Mouse (Mus musculus): ENCODE results near the gene Sele. TPM values are rescaled to one million over a fixed set of nuclear protein-coding genes. Genes with fewer than 3 reads are reported as not detected.

The Sele gene
- polyA plus RNA-seq, 1 experiment from 2014 or later, result not detected

DNA sequence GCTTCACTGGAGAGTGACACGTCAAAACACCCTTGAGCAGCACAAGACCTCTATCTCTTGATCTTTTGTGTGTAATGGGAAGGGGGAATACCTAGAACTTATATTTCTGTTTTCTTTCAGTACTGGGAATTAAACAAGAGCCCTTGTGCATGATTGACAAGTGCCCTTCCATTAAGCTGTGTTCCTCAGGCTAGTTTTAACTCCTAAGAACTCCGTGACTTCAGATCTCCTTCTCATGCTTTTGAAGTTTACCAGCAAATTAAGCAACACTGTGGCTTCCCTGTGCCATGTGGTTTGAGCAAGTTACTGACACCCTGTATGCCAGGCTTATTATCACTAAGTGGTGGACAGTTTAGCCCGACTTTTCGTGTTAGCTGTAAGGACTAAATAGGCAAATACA lies 35.0 kb downstream of the Sele start:
- ATAC-seq (replicated peaks; ENCODE audit: insufficient number of reproducible peaks, low FRiP score, low TSS enrichment, low read depth), result no peak
- WGBS, result 84% methylated on average over 4 of the region's 4 CpGs

DNA sequence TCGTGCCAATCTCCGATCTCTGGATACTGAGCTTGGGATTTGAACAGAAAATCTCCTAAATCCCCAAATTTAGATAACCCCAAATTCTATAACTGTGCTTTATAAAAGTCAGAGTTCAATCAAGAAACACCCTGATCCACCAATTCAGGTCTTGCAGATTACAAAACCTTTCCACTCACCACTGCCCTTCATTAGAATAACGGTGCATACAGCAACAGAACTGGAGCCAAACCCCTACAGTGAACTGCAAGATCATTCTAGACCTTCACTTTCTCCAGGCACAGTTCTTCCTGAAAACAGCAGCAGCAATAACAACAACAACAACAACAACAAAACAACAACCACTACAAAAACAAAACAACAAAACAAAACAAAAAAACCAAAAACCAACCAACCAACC lies 38.8 kb downstream of the Sele start:
- no peaks in the 10 kb centered on the region for H3K27me3 ChIP-seq (ENCODE audit: control insufficient read depth, insufficient read depth, low read length)
- H3K4me2 ChIP-seq (ENCODE audit: low read depth, low read length), result no peak overlapping the region
- H3K9me3 ChIP-seq (replicated peaks; ENCODE audit: control insufficient read depth, low read length), result no peaks in the 10 kb centered on the region
- DNase-seq (ENCODE audit: low spot score) (no peak), ATAC-seq (replicated peaks; ENCODE audit: insufficient number of reproducible peaks, low FRiP score, low TSS enrichment, low read depth) (no peak)
- H3K9ac ChIP-seq (replicated peaks; ENCODE audit: low read length), result no peak overlapping the region
- no peaks in the 10 kb centered on the region for H3K36me3 ChIP-seq (replicated peaks; ENCODE audit: control insufficient read depth, insufficient read depth, low read depth, low read length)
- no peak overlapping the region for H3K27ac ChIP-seq (replicated peaks; ENCODE audit: low read depth, low read length)
- H3K4me1 ChIP-seq (ENCODE audit: control insufficient read depth, insufficient read depth, low read length), result no peaks in the 10 kb centered on the region
- 78% methylated on average over 3 of the region's 3 CpGs for WGBS
- no peak overlapping the region for H3K4me3 ChIP-seq (ENCODE audit: low read depth, low read length)

More for the DNA sequence above, 35.0 kb downstream of the Sele start:
- no peaks in the 10 kb centered on the region for H3K4me1 ChIP-seq (ENCODE audit: control insufficient read depth, insufficient read depth, low read length)
- no peak overlapping the region for H3K9ac ChIP-seq (replicated peaks; ENCODE audit: low read length)
- H3K4me3 ChIP-seq (ENCODE audit: low read depth, low read length), result no peak overlapping the region
- DNase-seq (ENCODE audit: low spot score), result no peak
- no peak overlapping the region for H3K4me2 ChIP-seq (ENCODE audit: low read depth, low read length)
- H3K27me3 ChIP-seq (ENCODE audit: control insufficient read depth, insufficient read depth, low read length), result no peaks in the 10 kb centered on the region
- no peaks in the 10 kb centered on the region for H3K36me3 ChIP-seq (replicated peaks; ENCODE audit: control insufficient read depth, insufficient read depth, low read depth, low read length)
- no peaks in the 10 kb centered on the region for H3K9me3 ChIP-seq (replicated peaks; ENCODE audit: control insufficient read depth, low read length)
- no peak overlapping the region for H3K27ac ChIP-seq (replicated peaks; ENCODE audit: low read depth, low read length)

DNA sequence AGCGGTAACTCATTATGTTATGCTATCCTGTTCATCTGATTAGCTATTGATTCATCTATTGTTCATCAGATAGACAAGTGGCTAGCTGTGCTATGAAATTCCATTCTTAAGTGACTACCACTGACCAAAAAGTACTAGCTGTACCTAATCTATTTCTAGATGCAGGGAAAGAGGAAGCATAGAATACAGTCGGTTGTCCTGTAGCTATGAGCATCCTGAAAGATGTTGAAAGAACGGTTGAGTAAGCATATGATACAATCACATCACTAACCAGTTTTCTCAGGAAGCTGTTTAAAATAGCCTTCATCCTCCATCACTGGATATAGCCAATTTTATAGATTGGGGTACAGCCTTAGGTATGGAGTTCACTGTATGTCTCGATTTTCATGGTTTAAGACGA lies 39.8 kb downstream of the Sele start:
- WGBS, result 88% methylated on average over 5 of the region's 5 CpGs

GRCm38 (mm10) chr1:164096780-164097179 lies 48.7 kb downstream of the Sele start:
- Histone ChIP-seq H3K4me2 (ENCODE audit: low read depth, low read length) (no peak overlapping the region), H3K27ac (replicated peaks; ENCODE audit: low read depth, low read length) (no peak overlapping the region), H3K27me3 (ENCODE audit: control insufficient read depth, insufficient read depth, low read length) (no peaks in the 10 kb centered on the region), H3K9me3 (replicated peaks; ENCODE audit: control insufficient read depth, low read length) (no peaks in the 10 kb centered on the region), H3K4me3 (ENCODE audit: low read depth, low read length) (no peak overlapping the region), H3K4me1 (ENCODE audit: control insufficient read depth, insufficient read depth, low read length) (no peaks in the 10 kb centered on the region), H3K9ac (replicated peaks; ENCODE audit: low read length) (no peak overlapping the region), H3K36me3 (replicated peaks; ENCODE audit: control insufficient read depth, insufficient read depth, low read depth, low read length) (no peaks in the 10 kb centered on the region)
- ATAC-seq (replicated peaks; ENCODE audit: insufficient number of reproducible peaks, low FRiP score, low TSS enrichment, low read depth), result no peak
- no peak for DNase-seq (ENCODE audit: low spot score)
- 71% methylated on average over 6 of the region's 6 CpGs for WGBS

More for the DNA sequence above, 39.8 kb downstream of the Sele start:
- H3K4me3 ChIP-seq (ENCODE audit: low read depth, low read length), result no peak overlapping the region
- no peak for DNase-seq (ENCODE audit: low spot score)
- H3K36me3 ChIP-seq (replicated peaks; ENCODE audit: control insufficient read depth, insufficient read depth, low read depth, low read length), result no peaks in the 10 kb centered on the region
- H3K4me1 ChIP-seq (ENCODE audit: control insufficient read depth, insufficient read depth, low read length), result no peaks in the 10 kb centered on the region
- no peak overlapping the region for H3K27ac ChIP-seq (replicated peaks; ENCODE audit: low read depth, low read length)
- H3K9ac ChIP-seq (replicated peaks; ENCODE audit: low read length), result no peak overlapping the region
- no peak for ATAC-seq (replicated peaks; ENCODE audit: insufficient number of reproducible peaks, low FRiP score, low TSS enrichment, low read depth)
- no peaks in the 10 kb centered on the region for H3K27me3 ChIP-seq (ENCODE audit: control insufficient read depth, insufficient read depth, low read length)
- H3K9me3 ChIP-seq (replicated peaks; ENCODE audit: control insufficient read depth, low read length), result no peaks in the 10 kb centered on the region
- H3K4me2 ChIP-seq (ENCODE audit: low read depth, low read length), result no peak overlapping the region

- no peaks in the 10 kb centered on the region for H3K4me1 ChIP-seq (ENCODE audit: control insufficient read depth, insufficient read depth, low read length)
- H3K9me3 ChIP-seq (replicated peaks; ENCODE audit: control insufficient read depth, low read length), result no peaks in the 10 kb centered on the region
- no peak overlapping the region for H3K4me2 ChIP-seq (ENCODE audit: low read depth, low read length)
- H3K27me3 ChIP-seq (ENCODE audit: control insufficient read depth, insufficient read depth, low read length), result no peaks in the 10 kb centered on the region
- H3K4me3 ChIP-seq (ENCODE audit: low read depth, low read length), result no peak overlapping the region
- no peaks in the 10 kb centered on the region for H3K36me3 ChIP-seq (replicated peaks; ENCODE audit: control insufficient read depth, insufficient read depth, low read depth, low read length)
- 89% methylated on average over 2 of the region's 2 CpGs for WGBS
- H3K9ac ChIP-seq (replicated peaks; ENCODE audit: low read length), result no peak overlapping the region
- DNase-seq (ENCODE audit: low spot score), result no peak
- no peak for ATAC-seq (replicated peaks; ENCODE audit: insufficient number of reproducible peaks, low FRiP score, low TSS enrichment, low read depth)
- no peak overlapping the region for H3K27ac ChIP-seq (replicated peaks; ENCODE audit: low read depth, low read length)
Observed at GRCm38 (mm10) chr1:164097911-164098310, 49.9 kb downstream of the Sele start.

- ATAC-seq (replicated peaks; ENCODE audit: insufficient number of reproducible peaks, low FRiP score, low TSS enrichment, low read depth) (no peak), DNase-seq (ENCODE audit: low spot score) (no peak)
- Histone ChIP-seq H3K36me3 (replicated peaks; ENCODE audit: control insufficient read depth, insufficient read depth, low read depth, low read length) (no peaks in the 10 kb centered on the region), H3K4me2 (ENCODE audit: low read depth, low read length) (no peak overlapping the region), H3K27ac (replicated peaks; ENCODE audit: low read depth, low read length) (no peak overlapping the region), H3K27me3 (ENCODE audit: control insufficient read depth, insufficient read depth, low read length) (no peaks in the 10 kb centered on the region), H3K4me1 (ENCODE audit: control insufficient read depth, insufficient read depth, low read length) (no peaks in the 10 kb centered on the region), H3K9ac (replicated peaks; ENCODE audit: low read length) (no peak overlapping the region), H3K4me3 (ENCODE audit: low read depth, low read length) (no peak overlapping the region), H3K9me3 (replicated peaks; ENCODE audit: control insufficient read depth, low read length) (no peaks in the 10 kb centered on the region)
- whole genome bisulfite sequencing, result 65% methylated on average over 2 of the region's 2 CpGs
Observed at GRCm38 (mm10) chr1:164098372-164098771, 50.3 kb downstream of the Sele start.

Other genes starting within 250 kb of the Sele start
- 19.6 and 25.4 TPM in 2 replicates for gene Scyl3, start 119.1 kb upstream of the Sele start, polyA plus RNA-seq (2014; fragmentation: Nextera tagmentation; extraction: Ambion mirVana)
- gene BC055324, start 53.4 kb upstream of the Sele start, polyA plus RNA-seq (2014; fragmentation: Nextera tagmentation; extraction: Ambion mirVana), result 44.1 and 52.6 TPM in 2 replicates
- 11.1 and 12.4 TPM in 2 replicates for gene Mettl18, start 53.3 kb upstream of the Sele start, polyA plus RNA-seq (2014; fragmentation: Nextera tagmentation; extraction: Ambion mirVana)
- gene Sell, start 13.7 kb downstream of the Sele start, polyA plus RNA-seq (2014; fragmentation: Nextera tagmentation; extraction: Ambion mirVana), result 0.13 TPM in 1 of 2 replicates, not detected in the other
- 0.07 TPM in 1 of 2 replicates, not detected in the other for gene Selp, start 67.0 kb downstream of the Sele start, polyA plus RNA-seq (2014; fragmentation: Nextera tagmentation; extraction: Ambion mirVana)
- 0.50 and 0.67 TPM in 2 replicates for gene F5, start 103.6 kb downstream of the Sele start, polyA plus RNA-seq (2014; fragmentation: Nextera tagmentation; extraction: Ambion mirVana)
- 10.5 and 11.8 TPM in 2 replicates for gene Slc19a2, start 200.8 kb downstream of the Sele start, polyA plus RNA-seq (2014; fragmentation: Nextera tagmentation; extraction: Ambion mirVana)
- 8.7 and 9.6 TPM in 2 replicates for gene Ccdc181, start 227.4 kb downstream of the Sele start, polyA plus RNA-seq (2014; fragmentation: Nextera tagmentation; extraction: Ambion mirVana)

All from embryonic facial prominence, embryonic 11.5 days (tissue).